Mouse (Mus musculus): ENCODE results near the gene Slc2a13.

GRCm38 (mm10) chr15:91561728-91562127 lies 11.3 kb downstream of the Slc2a13 start:
- TF ChIP-seq CTCF (IDR thresholded peaks at IDR 0.05; ENCODE audit: low read depth) = no peak
- no peak for TF ChIP-seq EP300 (IDR thresholded peaks at IDR 0.05; ENCODE audit: low read depth)
